Mouse (Mus musculus) brain, adult 2 months (tissue): Measurements from ENCODE around the gene Gm17949.
A peak's percentile ranks its signal among the peaks of the same experiment; 100 is the strongest.

Source experiments
- DNase-seq: peaks from one replicate; pipeline ENCODE4 v3.0.0; 2011; ENCODE audit warnings: low read depth, low spot score

The Gm17949 gene

GRCm38 (mm10) chr17:57041554-57041953 lies 30.3 kb downstream of the Gm17949 start, which contains the start of gene Slc25a41:
Gene Slc25a41 (minus strand): TSS chr17:57041654.
- DNase-seq, result no peak

GRCm38 (mm10) chr17:57047406-57047805 lies 36.1 kb downstream of the Gm17949 start:
- DNase-seq, result no peak

GRCm38 (mm10) chr17:57048816-57049215 lies 37.5 kb downstream of the Gm17949 start:
- peak; percentile 25 for DNase-seq

GRCm38 (mm10) chr17:57051679-57052078 lies 40.4 kb downstream of the Gm17949 start:
- DNase-seq, result peak; percentile 44

GRCm38 (mm10) chr17:57056246-57056645 lies 45.0 kb downstream of the Gm17949 start:
- no peak for DNase-seq

- DNase-seq, result peak; percentile 45
Measured at GRCm38 (mm10) chr17:57058891-57059485, 47.7 kb downstream of the Gm17949 start, which contains the start of gene Crb3. Gene Crb3 (plus strand): TSS chr17:57059105.

GRCm38 (mm10) chr17:57059486-57059977 lies 48.3 kb downstream of the Gm17949 start, which contains the start of gene Slc25a23:
Gene Slc25a23 (minus strand): TSS chr17:57059863.
- peak; percentile 90 for DNase-seq

GRCm38 (mm10) chr17:57060231-57060801 lies 49.0 kb downstream of the Gm17949 start:
- peak; percentile 99 for DNase-seq

GRCm38 (mm10) chr17:57061069-57061468 lies 49.8 kb downstream of the Gm17949 start:
- DNase-seq, result peak; percentile 19

- no peak for DNase-seq
Measured at GRCm38 (mm10) chr17:57062011-57062521, 50.8 kb downstream of the Gm17949 start.

- no peak for DNase-seq
Measured at GRCm38 (mm10) chr17:57062548-57062947, 51.3 kb downstream of the Gm17949 start.

- DNase-seq, result no peak
Measured at GRCm38 (mm10) chr17:57063031-57063430, 51.8 kb downstream of the Gm17949 start.

GRCm38 (mm10) chr17:57066908-57067307 lies 55.6 kb downstream of the Gm17949 start:
- DNase-seq, result no peak

- no peak for DNase-seq
Measured at GRCm38 (mm10) chr17:57070272-57070671, 59.0 kb downstream of the Gm17949 start.

GRCm38 (mm10) chr17:57070699-57071098 lies 59.4 kb downstream of the Gm17949 start:
- DNase-seq, result no peak
